Mouse (Mus musculus) cerebellum, adult 2 months (tissue): ENCODE results near the gene Gsc2. TPM values are rescaled to one million over a fixed set of nuclear protein-coding genes. Genes with fewer than 3 reads are reported as not detected.

ENCODE experiments used
- DNase-seq, 2 experiments: peaks; one replicate each; pipeline ENCODE4 v3.0.0; 2021
- H3K27ac ChIP-seq: fragments of 200-500 bp; 2 replicates; pipeline ENCODE4 v1.5.1; 2012; ENCODE audit warnings: low read length, control low read depth, inconsistent platforms; ENCODE audit not compliant: insufficient read depth
- H3K27me3 ChIP-seq: fragments of 200-500 bp; 2 replicates; pipeline ENCODE4 v1.6.1; 2012; ENCODE audit warnings: inconsistent platforms, mild to moderate bottlenecking, low read length, moderate library complexity; ENCODE audit not compliant: control insufficient read depth, insufficient read depth
- H3K4me1 ChIP-seq: fragments of 200-500 bp; 2 replicates; pipeline ENCODE4 v1.6.1; 2011; ENCODE audit warnings: low read length; ENCODE audit not compliant: control insufficient read depth, insufficient read depth
- H3K4me3 ChIP-seq: fragments of 200-500 bp; replicated peaks from 2 replicates; pipeline ENCODE3; 2011; ENCODE audit warnings: mild to moderate bottlenecking, low read depth, low read length, control low read depth; ENCODE audit not compliant: insufficient read depth
- CTCF ChIP-seq: fragments of 200-500 bp; IDR thresholded peaks from 2 replicates; pipeline ENCODE4 v1.5.1; 2011; ENCODE audit warnings: low read depth, mild to moderate bottlenecking, control low read depth, low read length, moderate library complexity, borderline replicate concordance; ENCODE audit not compliant: insufficient read depth
- POLR2A ChIP-seq: fragments of 200-500 bp; IDR thresholded peaks from 2 replicates; pipeline ENCODE4 v1.6.1; 2011; ENCODE audit warnings: low read length, control low read depth, borderline replicate concordance; ENCODE audit not compliant: insufficient read depth
- WGBS: fragments of 180-500 bp; shearing (Covaris S2); methylation state at CpG from one replicate; pipeline ENCODE4 v1.1.7; 2018; 5-methylcytosine and 5-hydroxymethylcytosine counted together
- polyA plus RNA-seq: library from polyadenylated mRNA; depleted of rRNA; stranded (reverse); fragments of >200 nt; gene quantifications from 2 replicates; pipeline ENCODE4 v1.2.3, GENCODE M21; 2012

The Gsc2 gene
- polyA plus RNA-seq, 1 experiment: not detected

DNA sequence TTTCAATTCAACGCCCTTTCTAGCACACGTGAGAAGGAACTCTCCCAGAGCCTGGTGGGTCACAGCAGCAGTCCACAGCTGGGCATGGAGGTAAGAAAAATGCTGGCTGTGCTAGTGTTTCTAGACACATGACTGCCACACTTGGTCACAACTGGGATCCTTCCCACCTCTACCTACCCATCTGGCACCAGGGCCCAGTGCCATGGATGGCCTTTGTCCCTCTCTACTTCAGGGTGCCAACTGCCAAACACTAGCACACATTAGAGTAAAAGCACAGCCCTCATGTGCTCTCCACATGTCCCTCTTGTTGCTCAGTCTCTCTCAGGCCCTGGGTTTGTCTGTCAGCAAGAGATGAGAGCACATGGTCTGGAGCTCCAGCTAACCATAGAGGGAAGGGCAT lies 14.8 kb upstream of the Gsc2 start:
- H3K4me1 ChIP-seq: no peaks in the 10 kb centered on the region
- DNase-seq: no peak
- H3K27ac ChIP-seq: no peak overlapping the region
- WGBS: 31% methylated on average over 2 of the region's 2 CpGs
- no peak overlapping the region for H3K4me3 ChIP-seq
- TF ChIP-seq CTCF (no peak), POLR2A (no peak)
- H3K27me3 ChIP-seq: no peaks in the 10 kb centered on the region

DNA sequence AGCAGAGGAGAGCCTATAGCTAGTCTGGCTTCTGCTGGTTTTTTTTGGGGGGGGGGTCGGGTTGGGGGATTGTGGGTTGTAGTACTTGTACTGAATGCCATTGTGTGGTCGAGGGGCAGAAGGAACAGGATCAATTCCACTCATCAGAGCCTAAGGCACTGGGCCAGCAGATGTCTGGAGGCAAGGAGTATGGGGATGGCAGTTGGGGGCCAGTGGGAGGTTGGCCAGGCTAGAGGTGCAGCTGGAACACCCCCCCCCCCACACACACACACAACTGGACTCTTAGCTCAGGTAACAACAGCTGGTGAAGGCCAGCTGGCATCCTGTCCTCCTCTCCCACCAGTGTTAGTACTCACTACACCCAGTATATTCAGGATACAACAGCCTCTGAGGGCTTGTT lies 14.4 kb upstream of the Gsc2 start:
- 6% methylated on average over 2 of the region's 2 CpGs for WGBS
- DNase-seq: no peak
- no peak overlapping the region for H3K27ac ChIP-seq
- H3K27me3 ChIP-seq: no peaks in the 10 kb centered on the region
- no peaks in the 10 kb centered on the region for H3K4me1 ChIP-seq
- TF ChIP-seq POLR2A (no peak), CTCF (no peak)
- no peak overlapping the region for H3K4me3 ChIP-seq

DNA sequence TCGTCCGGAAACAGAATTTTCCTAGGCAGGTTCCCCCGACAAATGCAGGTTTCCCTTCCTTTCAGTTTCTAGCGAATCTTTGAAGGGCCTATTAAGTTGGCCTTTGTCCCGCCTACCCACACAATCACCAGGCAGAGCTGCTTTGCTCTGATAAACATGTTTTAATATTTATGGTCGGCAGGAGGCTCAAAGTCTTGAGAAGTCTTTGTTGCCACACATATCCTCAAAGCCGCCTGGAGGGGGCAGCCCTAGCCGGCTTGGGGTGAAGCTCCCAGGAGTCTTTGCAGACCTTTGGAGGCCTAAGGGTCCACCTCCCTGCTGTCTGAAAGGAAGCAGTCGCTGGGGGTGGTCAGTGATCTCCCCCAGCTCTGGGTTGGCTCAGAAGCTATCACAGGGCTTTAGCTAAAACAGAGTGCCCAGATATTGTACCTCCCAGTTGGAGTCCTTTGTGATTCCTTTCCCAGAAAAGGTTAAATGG lies 13.8 kb upstream of the Gsc2 start:
- TF ChIP-seq CTCF (peak; percentile 45; the same call in 1 of the 2 replicates), POLR2A (no peak)
- peak overlapping the region; percentile 51; the same call in 1 of the 2 replicates for H3K27ac ChIP-seq
- 2% methylated on average over 9 of the region's 9 CpGs for WGBS
- DNase-seq: peak; percentile 46 to 59
- H3K4me3 ChIP-seq: peak overlapping the region; percentile 80
- no peaks in the 10 kb centered on the region for H3K4me1 ChIP-seq
- H3K27me3 ChIP-seq: no peaks in the 10 kb centered on the region

DNA sequence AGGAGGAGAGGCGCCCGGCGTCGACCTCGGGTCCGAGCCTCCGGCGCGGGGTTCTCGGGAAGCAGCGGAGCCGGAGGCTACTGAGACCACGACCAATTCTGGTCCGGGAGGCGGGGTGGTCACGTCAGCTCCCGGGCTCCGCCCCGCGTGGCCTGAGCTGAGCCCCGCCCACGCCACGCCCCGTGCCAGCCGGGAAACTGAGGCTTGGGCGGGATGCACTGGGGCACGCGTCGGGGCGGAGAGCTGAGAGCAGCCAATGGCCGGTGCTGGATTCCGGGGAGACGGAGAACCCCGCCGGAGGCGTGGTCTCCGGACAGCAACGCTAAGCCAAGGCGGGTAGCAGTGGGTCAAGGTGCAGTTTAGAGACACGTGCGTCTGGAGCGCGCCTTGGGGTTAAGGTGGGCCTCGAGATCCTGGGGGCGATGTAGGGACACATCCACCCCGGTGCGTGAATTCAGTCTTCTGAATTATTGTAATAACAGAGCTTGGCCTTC lies 13.3 kb upstream of the Gsc2 start, which contains the start of gene Slc25a1:
Gene Slc25a1 (minus strand): TSS at position 133 of the 494 bp plus-strand sequence.
- peak; percentile 66 to 69 for DNase-seq
- H3K27ac ChIP-seq: peak within 1 kb of the TSS; percentile 51; the same call in 1 of the 2 replicates
- H3K27me3 ChIP-seq: no peaks in the 10 kb centered on the region
- H3K4me1 ChIP-seq: no peaks in the 10 kb centered on the region
- H3K4me3 ChIP-seq: peak within 1 kb of the TSS; percentile 80
- 1% methylated on average over 47 of the region's 47 CpGs for WGBS
- TF ChIP-seq POLR2A (peak; percentile 23; the same call in 1 of the 2 replicates), CTCF (no peak)

DNA sequence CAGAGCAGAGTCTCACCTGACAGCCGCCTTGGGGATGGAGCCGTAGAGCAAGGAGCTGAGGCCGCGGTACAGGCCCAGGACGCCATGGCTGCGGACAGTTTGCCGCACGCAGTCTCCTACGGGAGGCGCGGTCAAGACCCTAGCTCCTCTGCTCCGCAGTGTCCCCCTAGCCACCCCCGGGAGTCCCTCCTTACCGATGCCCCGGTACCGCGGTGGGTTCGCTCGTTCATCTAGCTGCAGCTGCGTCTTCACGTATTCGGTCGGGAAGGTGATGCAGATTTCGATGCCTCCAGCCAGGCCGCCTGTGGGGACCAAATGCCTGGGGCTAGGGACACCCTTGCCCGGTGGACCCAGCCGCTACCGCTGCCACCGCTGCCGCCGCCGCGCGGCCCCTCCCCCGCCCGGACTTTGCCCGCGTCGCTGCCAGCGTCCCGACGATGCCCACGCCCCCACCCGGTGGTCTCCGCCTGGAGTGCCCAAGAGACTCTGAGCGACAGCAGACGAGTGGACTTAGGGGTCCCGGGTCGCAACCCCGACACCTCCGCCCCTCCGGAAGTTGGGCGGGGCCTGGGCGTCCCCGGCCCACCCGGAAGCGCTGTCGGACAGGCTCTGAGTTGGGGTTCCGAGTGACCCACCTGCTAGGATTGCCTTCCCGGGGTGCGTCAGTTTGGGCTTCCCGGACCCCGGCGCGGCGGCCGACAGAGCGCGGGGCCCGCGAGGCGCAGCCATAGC lies 12.7 kb upstream of the Gsc2 start:
- TF ChIP-seq CTCF (no peak), POLR2A (no peak)
- Histone ChIP-seq H3K4me1 (peaks cover 2% of the 10 kb centered on the region; the same call in 1 of the 2 replicates), H3K4me3 (peak overlapping the region; percentile 80), H3K27ac (peak overlapping the region; percentile 51; the same call in 1 of the 2 replicates), H3K27me3 (no peaks in the 10 kb centered on the region)
- WGBS: 1% methylated on average over 72 of the region's 72 CpGs
- DNase-seq: peak in 1 of 2 experiments; percentile 52

DNA sequence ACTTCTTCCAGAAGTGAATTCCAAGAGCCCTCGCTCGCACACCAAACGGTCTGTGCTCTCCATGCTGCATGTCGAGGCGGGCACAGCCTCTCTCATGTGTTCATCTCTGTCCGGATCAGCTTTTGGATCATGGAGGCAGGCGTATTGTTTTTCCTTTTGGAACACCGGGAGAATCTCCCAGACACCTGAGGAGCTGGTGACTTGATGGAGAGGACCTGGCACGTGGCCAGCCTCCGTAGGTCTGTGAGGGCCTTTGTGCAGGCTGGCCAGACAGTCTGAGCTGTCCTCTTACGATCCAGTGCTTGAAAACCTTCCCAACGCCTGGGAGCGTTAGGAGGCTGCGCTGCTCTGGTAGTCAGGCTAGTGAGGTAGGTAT lies 7.3 kb upstream of the Gsc2 start:
- H3K27ac ChIP-seq: peak overlapping the region; percentile 60; the same call in 1 of the 2 replicates
- TF ChIP-seq POLR2A: no peak
- no peak for TF ChIP-seq CTCF
- WGBS: under 1% methylated on average over 14 of the region's 14 CpGs
- no peak for DNase-seq
- H3K4me1 ChIP-seq: peaks cover 6% of the 10 kb centered on the region; the same call in 1 of the 2 replicates
- peak overlapping the region; percentile 88 for H3K4me3 ChIP-seq
- no peaks in the 10 kb centered on the region for H3K27me3 ChIP-seq

DNA sequence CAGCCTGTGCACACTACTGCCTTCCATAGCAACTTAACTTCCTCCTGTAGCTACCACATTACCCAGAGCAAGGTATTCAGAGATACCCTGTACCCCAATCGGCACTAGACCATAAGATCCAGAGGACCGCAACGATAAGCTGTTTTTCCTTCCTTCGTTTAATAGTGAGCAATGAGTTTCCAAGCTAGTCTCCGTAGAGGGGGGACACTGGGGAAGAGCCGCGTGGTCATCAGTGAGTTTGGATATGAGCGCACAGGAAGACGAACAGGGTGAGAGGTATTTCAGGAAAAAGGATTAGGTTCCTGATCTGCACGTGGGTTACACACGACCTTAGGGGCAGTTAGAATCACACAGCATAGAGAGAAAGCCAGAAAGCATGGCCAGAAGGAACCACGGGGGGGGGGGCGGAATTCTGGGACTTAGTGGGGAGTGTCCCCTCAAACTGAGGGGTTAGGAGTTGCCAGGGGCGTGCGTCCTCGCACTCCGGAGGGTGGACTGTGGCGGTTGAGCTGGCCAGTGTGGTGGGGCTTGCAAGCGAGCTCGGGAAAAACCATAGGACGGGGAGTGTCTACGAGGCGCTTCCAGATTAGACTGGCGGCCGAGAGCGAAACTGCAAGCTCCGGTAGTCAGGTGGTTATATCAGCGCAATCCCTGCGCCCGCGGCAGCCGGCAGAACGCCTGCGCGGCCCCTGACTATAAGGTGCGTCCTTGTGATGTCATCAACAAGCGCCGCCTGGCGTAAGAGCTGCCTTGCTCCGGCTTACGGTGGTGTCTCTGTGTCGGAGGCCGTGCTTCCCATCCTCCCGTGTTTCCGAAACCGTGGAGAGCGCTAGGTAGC lies 6.7 kb upstream of the Gsc2 start:
- Histone ChIP-seq H3K27ac (peak overlapping the region; percentile 74), H3K4me1 (peaks cover 6% of the 10 kb centered on the region; the same call in 1 of the 2 replicates), H3K27me3 (no peaks in the 10 kb centered on the region), H3K4me3 (peak overlapping the region; percentile 88)
- WGBS: 1% methylated on average over 47 of the region's 47 CpGs
- peak; percentile 96 to 97 for DNase-seq
- TF ChIP-seq CTCF (peak; percentile 62), POLR2A (peak; percentile 98)
